Mouse (Mus musculus): ENCODE data around the gene Umad1.

DNA sequence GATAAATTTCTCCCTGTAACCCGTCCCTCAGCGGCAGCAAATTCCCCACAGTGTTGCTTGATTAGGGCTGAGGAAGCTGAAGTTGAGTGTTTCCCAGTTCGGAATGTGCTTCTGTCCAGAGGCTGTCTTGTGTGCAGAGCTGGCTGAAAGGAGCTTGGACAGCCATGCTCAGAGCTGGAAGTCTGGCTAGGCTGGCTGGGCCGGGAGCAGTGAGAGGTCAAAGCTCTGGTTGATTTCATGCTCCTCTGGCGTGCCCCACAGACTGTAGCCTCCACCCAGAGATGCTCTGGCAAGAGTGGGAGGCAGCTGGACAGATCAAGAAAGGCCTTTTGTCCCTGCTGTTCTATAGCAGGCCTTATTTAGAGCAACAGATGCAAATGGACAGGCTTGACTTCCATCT is 187.7 kb downstream of the Umad1 start:
- TF ChIP-seq HCFC1 (IDR thresholded peaks at IDR 0.05; ENCODE audit: borderline replicate concordance, insufficient read depth, low read length) (no peak), ZNF384 (IDR thresholded peaks at IDR 0.05; ENCODE audit: low read depth, low read length) (no peak), MAFK (IDR thresholded peaks at IDR 0.05; ENCODE audit: insufficient read depth, low read depth, low read length) (no peak), ZC3H11A (IDR thresholded peaks at IDR 0.05; ENCODE audit: borderline replicate concordance, low read depth, low read length) (no peak), CHD2 (IDR thresholded peaks at IDR 0.05; ENCODE audit: low read depth, low read length) (no peak)
